Mouse (Mus musculus) skeletal muscle tissue, postnatal 0 days (tissue): ENCODE data around the gene Pqlc3. TPM values are rescaled to one million over a fixed set of nuclear protein-coding genes. Genes with fewer than 3 reads are reported as not detected.

Source experiments
- polyA plus RNA-seq: library from polyadenylated mRNA; unstranded; fragments of >200 nt; fragmentation: Nextera tagmentation; extraction: Ambion mirVana; gene quantifications from 2 replicates; pipeline ENCODE4 v1.2.1, GENCODE M21; 2015

Pqlc3 gene
- polyA plus RNA-seq: 3.0 and 6.1 TPM in 2 replicates

DNA sequence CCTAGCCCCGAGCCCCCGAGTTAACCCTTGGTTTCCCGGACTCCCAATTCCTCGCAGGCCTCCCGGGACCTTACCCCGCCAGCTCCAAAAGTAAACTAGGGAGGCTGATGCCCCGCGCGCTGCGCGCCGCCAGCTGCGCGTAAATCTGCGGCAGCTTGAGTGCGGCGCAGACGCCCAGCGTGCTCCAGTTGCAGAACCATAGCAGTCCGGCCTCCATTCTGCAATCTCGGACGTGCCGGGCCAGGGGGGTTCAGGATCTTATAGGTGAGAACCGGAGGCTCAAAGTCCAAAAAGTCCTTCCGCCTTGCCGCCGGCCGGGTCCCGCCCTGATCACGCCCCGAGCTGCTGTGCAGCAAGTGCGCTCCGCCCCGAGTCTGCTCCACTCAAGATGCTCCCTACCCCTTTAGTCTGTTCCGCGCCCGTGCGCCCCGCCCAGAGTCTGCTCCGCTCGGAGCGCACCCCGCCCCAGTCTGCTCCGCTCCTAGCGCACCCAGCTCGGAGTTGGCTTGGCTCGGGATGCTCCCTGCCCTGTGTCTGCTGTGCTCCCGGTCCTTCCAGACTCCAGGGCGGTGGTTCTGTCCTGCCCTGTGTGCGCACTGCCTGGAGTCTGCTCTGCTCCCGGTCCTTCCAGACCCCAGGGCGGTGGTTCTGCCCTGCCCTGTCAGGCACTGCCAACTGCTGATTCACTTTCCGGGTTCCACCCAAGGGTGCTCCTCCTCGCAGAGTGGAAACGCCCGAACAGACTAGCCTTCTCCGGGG is at the start of gene Pqlc3:
TSS of gene Pqlc3 (minus strand) at position 670 of the 759 bp plus-strand sequence.

DNA sequence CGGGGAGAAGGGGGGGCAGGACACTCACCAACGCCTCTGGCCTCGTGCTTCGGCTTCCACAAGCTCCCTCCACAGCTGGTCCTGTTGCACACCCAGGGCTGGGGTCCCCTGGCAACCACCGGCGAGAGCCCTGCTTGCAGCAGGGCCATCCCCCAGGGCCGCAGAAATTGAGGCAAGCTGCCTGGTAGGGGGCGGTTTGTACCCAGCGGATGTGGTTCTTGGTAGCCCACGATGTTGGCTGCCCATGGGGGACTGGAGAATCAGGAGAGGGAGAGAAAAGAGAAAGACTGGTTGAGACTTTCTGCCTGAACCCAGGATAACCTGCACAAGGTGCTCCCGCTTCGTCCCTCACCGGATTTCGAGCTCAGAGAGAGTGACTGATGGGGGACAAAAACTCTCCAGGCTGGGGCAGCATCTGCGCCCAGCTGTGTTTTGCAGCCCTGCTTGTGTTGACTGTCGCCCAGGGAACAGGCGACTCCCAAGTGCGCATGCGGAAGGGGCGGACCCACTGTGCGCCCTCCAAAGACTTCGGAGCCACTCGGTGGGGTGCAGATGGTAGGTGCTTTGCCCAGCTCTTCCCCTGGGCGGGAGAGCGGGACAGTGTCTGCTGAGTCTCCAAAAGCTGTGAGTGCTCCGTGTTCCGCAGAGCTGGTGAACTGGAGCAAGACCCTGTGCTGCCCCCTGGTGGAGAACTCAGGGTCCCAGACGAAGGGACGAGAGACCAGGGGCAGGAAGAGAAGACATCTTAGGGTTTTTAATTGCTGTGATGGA is 11.1 kb upstream of the Pqlc3 start, which contains the start of gene 2410004P03Rik:
TSS of gene 2410004P03Rik (minus strand) at position 628 of the 771 bp plus-strand sequence.

Other genes starting within 250 kb of the Pqlc3 start
- 0.17 and 0.53 TPM in 2 replicates for gene Greb1, start 199.5 kb downstream of the Pqlc3 start, polyA plus RNA-seq
- 44.9 and 45.4 TPM in 2 replicates for gene E2f6, start 189.4 kb downstream of the Pqlc3 start, polyA plus RNA-seq
- gene Rock2, start 105.5 kb downstream of the Pqlc3 start, polyA plus RNA-seq: 26.7 and 30.9 TPM in 2 replicates
- 0.09 and 0.13 TPM in 2 replicates for gene 2410004P03Rik, start 11.3 kb upstream of the Pqlc3 start, polyA plus RNA-seq
- gene Kcnf1, start 176.5 kb upstream of the Pqlc3 start, polyA plus RNA-seq: 4.1 and 5.7 TPM in 2 replicates